Mouse (Mus musculus): ENCODE results near the gene Prx. TPM values are rescaled to one million over a fixed set of nuclear protein-coding genes. Genes with fewer than 3 reads are reported as not detected.

Gene Prx
- total RNA-seq (2021): under 1 TPM; 0.32 to 0.38 TPM

- DNase-seq (ENCODE audit: extremely low spot score in 1 of 2, low spot score in 1 of 2): no peak
These were observed at the start of gene Prx for GRCm38 (mm10) chr7:27499036-27499435. Gene Prx (plus strand): TSS chr7:27499324.

GRCm38 (mm10) chr7:27451359-27451758, 47.8 kb upstream of the Prx start:
- DNase-seq (ENCODE audit: extremely low spot score in 1 of 2, low spot score in 1 of 2): no peak

GRCm38 (mm10) chr7:27452206-27452770, 46.8 kb upstream of the Prx start:
- DNase-seq (ENCODE audit: extremely low spot score in 1 of 2, low spot score in 1 of 2): no peak

- no peak for DNase-seq (ENCODE audit: extremely low spot score in 1 of 2, low spot score in 1 of 2)
These were observed 44.5 kb upstream of the Prx start for GRCm38 (mm10) chr7:27454461-27455121.

GRCm38 (mm10) chr7:27455273-27455672, 43.9 kb upstream of the Prx start:
- no peak for DNase-seq (ENCODE audit: extremely low spot score in 1 of 2, low spot score in 1 of 2)

- no peak for DNase-seq (ENCODE audit: extremely low spot score in 1 of 2, low spot score in 1 of 2)
These were observed 40.5 kb upstream of the Prx start for GRCm38 (mm10) chr7:27458614-27459013.

GRCm38 (mm10) chr7:27459640-27460039, 39.5 kb upstream of the Prx start:
- no peak for DNase-seq (ENCODE audit: extremely low spot score in 1 of 2, low spot score in 1 of 2)

- DNase-seq (ENCODE audit: extremely low spot score in 1 of 2, low spot score in 1 of 2): no peak
These were observed 38.6 kb upstream of the Prx start for GRCm38 (mm10) chr7:27460477-27460876.

GRCm38 (mm10) chr7:27467648-27468047, 31.5 kb upstream of the Prx start:
- no peak for DNase-seq (ENCODE audit: extremely low spot score in 1 of 2, low spot score in 1 of 2)

- DNase-seq (ENCODE audit: extremely low spot score in 1 of 2, low spot score in 1 of 2): no peak
These were observed 27.6 kb upstream of the Prx start for GRCm38 (mm10) chr7:27471390-27472120.

- DNase-seq (ENCODE audit: extremely low spot score in 1 of 2, low spot score in 1 of 2): no peak
These were observed 26.5 kb upstream of the Prx start for GRCm38 (mm10) chr7:27472596-27472995.

GRCm38 (mm10) chr7:27473156-27473834, 25.8 kb upstream of the Prx start, which contains the start of gene Sertad3:
Gene Sertad3 (plus strand): TSS chr7:27473768.
- peak; percentile 97 for DNase-seq (ENCODE audit: extremely low spot score in 1 of 2, low spot score in 1 of 2)

GRCm38 (mm10) chr7:27473835-27474489, 25.2 kb upstream of the Prx start:
- DNase-seq (ENCODE audit: extremely low spot score in 1 of 2, low spot score in 1 of 2): no peak

- DNase-seq (ENCODE audit: extremely low spot score in 1 of 2, low spot score in 1 of 2): peak; percentile 80 to 92
These were observed 24.6 kb upstream of the Prx start for GRCm38 (mm10) chr7:27474490-27474954.

- DNase-seq (ENCODE audit: extremely low spot score in 1 of 2, low spot score in 1 of 2): no peak
These were observed 23.5 kb upstream of the Prx start for GRCm38 (mm10) chr7:27475596-27475995.

GRCm38 (mm10) chr7:27476098-27476635, 23.0 kb upstream of the Prx start:
- DNase-seq (ENCODE audit: extremely low spot score in 1 of 2, low spot score in 1 of 2): no peak

- no peak for DNase-seq (ENCODE audit: extremely low spot score in 1 of 2, low spot score in 1 of 2)
These were observed 20.6 kb upstream of the Prx start for GRCm38 (mm10) chr7:27478561-27478960.

- DNase-seq (ENCODE audit: extremely low spot score in 1 of 2, low spot score in 1 of 2): no peak
These were observed 19.4 kb upstream of the Prx start for GRCm38 (mm10) chr7:27479750-27480149.

GRCm38 (mm10) chr7:27480506-27480905, 18.6 kb upstream of the Prx start:
- no peak for DNase-seq (ENCODE audit: extremely low spot score in 1 of 2, low spot score in 1 of 2)
